Mouse (Mus musculus): ENCODE measurements at regions not wholly inside any gene's neighbourhood (a gene's known extent, or its start where the extent isn't known, plus 50 kb on each side); places are given as distances from the start of the nearest gene placed in this dataset.

DNA sequence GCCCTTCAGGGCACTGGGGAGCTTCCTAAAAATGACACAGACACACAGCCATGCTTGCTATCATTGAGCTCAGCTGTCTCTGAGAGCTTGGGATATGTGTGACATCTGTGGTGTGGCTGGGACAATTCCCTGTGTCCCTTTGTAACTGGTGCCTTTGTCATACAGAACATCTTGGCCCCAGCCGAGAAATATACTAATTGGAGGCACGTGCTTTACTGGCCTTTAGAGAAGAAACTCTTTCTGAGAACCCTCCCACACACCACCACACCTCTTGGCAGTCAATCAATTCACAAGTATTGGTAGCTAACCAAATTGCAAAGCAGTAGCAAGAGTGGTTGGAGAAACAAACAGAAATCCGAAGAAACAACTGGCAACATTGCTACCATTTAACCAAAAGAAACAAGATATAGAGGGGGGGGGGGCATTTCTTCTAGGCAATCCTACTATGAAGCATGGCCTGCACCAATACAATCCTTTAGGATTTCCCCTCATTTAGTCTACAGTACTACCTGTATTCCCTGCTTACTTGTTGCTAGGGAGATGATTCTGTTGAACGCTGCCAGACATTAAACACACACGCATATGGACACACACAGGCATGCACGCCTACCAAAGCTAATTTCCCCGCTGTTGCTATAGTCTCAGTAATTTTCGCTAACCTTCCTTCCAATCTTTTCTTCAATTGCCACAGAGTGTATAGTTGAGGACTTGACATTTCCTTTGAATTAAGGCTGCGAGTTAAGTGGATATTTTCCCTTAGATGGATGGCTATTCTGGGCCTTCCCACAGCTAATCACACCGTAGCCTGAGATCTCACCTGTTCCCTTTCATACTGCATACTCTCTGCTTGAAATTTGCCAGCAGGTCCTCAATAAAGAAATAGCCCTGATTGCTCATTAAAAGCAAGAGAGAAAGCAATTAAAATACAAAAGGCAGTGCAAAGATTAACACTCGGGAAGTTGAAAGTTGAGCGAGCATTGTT lies 625.3 kb upstream of the Cdh5 start:
- intact Hi-C loops (cut with DNase I), result no loop called here
- no peak for DNase-seq

DNA sequence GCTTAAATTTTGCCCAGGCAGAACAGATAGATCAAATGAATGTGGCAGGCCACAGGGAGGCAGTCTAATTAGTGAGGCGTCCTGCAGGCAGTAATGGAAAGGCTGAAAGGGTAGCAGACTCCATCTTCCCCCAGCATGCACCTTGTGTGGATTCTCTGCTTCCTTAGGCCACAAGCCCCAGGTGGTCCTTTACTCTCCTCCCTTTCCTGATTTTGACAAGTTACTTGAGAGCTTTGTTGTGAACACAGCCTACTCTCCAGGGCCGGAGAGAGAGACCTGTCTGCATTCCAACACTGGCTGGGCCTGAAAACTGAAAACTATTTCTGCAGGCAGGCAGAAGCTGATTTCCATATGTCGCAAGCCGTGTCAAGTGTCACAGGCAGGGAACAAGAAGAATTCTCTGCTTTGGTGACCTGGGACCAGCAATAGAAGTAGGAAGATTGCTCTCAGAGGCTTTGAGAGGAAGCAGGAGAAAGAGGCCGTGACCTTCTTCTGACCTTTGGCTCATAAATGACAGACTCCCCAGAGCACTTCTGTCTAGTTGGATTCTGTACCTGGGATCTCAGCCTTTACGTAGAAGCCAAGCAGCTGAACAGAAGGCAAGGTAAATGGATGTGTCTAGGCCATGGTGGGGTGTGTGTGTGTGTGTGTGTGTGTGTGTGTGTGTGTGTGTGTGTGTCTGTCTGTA lies 619.2 kb upstream of the Cdh5 start:
- intact Hi-C loops (cut with DNase I), result no loop called here
- no peak for DNase-seq

DNA sequence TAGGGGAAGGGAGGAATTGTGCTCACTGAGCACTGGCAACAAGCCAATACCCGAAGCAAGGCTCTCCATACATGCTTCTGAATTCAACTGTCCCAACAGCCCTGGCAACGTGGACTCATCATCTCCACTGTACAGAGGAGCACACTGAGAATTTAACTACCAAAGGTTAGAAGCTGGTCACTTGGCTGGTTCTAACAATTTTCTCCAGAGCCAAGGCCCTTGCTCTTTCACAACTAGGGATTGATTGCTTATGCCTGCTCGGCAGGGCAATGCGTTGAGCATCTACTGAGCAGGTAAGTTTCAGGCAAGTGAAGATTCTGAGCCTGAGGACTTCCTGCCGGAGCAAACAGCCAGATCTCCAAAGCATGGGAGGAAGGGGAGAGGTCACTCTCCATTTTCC lies 616.0 kb upstream of the Cdh5 start:
- intact Hi-C loops (cut with DNase I), result no loop called here
- DNase-seq, result no peak

DNA sequence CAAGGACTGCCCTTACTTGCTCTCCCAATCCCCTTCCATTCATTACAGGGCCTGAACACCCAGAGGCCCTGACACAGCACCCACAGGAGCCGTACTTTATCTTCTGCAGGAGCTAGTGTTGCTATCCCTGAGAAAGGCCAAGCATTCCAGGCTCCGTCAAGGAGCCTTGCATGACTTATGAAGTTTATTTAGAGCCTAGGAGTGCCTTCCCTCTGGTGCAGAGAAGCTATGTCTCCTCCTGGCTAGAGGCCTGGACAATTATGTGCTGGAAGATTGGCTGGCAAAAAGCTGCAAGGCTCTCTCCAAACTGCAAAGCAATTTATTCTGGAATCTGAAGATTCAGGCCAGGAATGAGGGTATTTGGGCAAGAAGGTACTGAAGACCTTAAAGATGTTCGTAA lies 612.0 kb upstream of the Cdh5 start:
- DNase-seq, result no peak

DNA sequence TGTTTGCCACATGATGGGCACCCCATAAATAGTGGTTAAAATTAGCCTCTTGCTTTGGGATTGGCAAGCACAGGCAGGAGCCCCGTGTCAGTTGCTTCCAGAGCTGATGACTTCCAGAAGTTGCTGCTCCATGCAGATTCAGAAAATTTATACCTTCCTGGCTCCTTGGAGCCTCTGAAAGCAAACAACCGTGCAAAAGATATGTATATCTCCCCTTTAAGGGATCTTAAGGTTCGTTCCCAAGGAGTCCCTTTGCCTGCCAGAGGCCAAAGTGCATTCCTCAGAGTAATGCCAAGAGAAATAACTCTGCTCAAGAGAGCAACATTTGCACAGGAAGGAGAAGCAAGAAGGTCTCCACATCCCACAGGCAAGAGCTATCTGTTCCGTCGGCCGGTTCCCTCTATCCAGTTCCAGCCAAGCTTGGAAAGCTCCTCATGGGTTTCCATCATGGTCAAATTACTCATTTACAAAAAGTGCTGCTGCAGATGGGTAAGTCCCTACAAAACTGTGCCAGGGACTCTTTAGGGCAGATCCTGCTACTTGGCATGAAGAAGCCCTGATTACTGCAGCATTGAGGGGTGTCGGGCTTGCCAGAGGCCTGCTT lies 608.4 kb upstream of the Cdh5 start:
- peak; percentile 8 to 14 for DNase-seq
- intact Hi-C loops (cut with DNase I), result no loop called here

More for the DNA sequence above, 612.0 kb upstream of the Cdh5 start:
- intact Hi-C loops (cut with DNase I), result no loop called here

DNA sequence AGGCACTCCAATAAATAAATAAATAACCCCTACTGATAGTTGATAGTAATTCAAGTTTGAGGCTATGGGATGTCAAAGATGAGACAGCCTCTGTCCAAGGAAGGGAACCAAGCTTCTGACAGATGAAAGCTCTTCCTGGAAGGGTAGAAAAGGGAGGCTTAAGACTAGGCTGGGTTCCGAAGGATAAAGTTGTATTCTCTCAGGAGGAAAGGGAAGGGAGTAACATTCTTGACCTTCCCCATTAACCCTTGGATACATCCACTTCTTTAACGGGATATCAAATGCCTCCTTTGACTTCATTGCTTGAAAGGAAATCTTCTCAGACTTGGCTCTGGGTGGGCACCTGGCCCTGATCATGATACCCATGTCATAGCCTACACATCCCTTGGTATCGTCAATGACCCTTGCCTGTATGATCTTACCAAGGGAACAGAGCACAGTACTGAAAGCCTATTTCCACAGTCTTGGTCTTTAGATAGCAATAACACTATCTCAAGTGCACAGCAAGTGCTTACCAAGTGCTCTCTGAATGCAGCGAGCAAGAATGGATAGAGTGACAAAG lies 607.4 kb upstream of the Cdh5 start:
- intact Hi-C loops (cut with DNase I), result no loop called here
- DNase-seq, result no peak

DNA sequence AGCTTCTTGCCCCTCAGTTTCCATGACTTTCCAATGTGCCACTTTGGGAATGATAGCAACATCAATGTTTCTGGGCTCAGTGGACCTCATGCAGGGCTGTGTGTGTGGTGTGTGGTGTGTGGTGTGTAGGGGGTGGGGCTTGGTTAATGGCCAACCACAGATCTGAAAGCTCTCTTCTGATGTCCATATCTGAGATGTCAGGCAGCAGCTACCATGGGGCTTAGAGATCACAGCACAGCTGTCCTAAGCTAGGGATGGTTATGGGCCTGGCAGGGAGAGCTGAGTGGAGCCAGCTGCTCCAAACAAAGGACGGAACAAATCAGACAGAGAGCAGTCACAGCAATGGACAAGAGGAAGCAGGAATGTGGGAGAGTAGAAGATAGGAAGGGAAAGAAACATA lies 606.8 kb upstream of the Cdh5 start:
- no peak for DNase-seq
- intact Hi-C loops (cut with DNase I), result no loop called here

DNA sequence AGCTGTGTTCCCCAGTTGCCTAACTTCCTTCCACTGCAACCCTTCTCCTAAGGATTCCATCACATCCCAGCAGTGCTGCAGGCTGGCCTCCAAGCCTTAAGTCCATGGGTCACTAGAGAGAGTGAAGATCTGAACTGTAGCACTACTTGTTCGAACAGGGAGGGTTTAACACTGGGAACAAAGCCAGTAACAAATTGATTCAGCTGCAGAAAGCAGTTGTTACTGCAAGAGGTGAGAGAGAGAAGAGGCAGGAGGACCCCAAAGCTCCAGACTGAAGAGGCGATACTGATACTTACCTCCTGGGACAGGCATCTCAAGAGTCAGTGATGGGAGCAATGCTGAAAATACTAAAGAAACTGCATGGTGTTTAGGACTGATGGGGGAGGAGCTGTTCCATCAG lies 600.1 kb upstream of the Cdh5 start:
- intact Hi-C loops (cut with DNase I), result no loop called here
- DNase-seq, result no peak

DNA sequence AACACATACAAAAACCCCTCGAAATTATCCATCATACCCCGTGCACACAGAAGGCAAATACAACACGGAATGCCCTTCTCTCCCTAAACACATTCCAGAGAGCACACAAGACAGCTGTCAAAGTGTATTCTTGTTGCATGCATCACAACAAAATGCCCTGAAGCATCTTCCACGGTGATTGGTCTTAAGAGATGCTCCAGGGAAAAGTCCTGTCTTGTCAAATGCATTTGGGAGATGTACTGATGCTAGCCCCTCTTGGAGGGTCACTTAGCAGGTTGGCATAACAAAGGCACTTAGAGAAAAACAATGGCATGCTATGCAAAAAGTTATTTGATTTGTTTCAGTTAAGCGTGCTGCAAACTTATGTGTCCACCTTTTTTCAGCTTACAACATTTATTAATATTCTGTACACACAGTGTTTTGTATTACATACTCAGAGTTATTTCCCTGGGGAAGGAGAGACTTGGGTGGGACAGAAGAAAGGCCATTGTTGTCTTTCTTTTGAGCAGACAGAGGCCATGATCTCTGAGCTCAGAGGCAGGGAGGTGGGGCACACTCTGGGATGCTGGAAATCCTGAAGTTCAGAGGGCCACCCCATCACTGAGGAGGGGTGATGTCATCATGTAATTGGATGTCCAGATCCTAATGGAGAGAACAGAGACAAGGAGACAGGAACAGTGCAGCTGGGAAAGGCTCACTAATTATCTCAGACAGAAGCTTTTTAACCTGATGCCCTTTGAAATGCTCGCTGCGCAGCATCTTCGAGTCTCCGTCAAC lies 598.2 kb upstream of the Cdh5 start:
- no peak for DNase-seq
- intact Hi-C loops (cut with DNase I), result no loop called here

DNA sequence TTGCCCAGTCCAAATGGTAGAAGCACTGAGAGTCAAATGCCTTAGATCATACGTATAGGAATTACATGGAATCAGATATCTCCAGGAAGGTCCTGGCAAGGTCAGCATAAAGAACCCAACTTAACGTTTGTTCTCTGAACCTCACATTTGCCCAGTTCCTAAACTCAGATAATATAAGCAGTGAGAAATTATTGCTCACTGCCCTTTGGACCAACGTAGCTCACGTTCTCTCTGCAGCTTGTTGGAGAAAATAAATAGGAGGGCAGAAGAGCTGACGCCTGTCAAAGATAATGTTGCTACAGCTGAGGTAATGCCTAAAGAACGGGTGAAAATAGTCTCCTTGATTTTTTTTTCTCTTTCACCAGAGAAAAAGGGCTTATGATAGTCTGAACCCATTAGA lies 595.1 kb upstream of the Cdh5 start:
- intact Hi-C loops (cut with DNase I), result no loop called here
- no peak for DNase-seq

DNA sequence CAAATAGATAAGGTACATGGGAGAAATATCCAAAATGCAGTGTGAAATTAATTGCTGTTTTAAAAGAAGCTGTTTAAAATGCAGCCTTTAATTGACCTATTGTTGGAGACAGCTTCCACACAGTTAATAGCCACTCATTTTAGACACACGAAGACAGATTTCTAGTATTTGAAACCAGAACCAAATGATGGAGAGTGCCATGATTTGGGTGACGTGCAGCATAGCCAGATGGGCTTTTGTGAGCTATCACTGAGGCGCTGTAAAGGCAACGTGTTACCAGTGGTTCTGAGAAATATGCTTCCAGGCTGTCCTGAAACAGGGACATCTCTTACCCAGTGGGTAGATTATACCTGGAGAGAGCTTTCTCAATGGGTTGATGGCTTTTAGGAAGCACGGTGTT lies 594.4 kb upstream of the Cdh5 start:
- DNase-seq, result no peak
- intact Hi-C loops (cut with DNase I), result no loop called here

DNA sequence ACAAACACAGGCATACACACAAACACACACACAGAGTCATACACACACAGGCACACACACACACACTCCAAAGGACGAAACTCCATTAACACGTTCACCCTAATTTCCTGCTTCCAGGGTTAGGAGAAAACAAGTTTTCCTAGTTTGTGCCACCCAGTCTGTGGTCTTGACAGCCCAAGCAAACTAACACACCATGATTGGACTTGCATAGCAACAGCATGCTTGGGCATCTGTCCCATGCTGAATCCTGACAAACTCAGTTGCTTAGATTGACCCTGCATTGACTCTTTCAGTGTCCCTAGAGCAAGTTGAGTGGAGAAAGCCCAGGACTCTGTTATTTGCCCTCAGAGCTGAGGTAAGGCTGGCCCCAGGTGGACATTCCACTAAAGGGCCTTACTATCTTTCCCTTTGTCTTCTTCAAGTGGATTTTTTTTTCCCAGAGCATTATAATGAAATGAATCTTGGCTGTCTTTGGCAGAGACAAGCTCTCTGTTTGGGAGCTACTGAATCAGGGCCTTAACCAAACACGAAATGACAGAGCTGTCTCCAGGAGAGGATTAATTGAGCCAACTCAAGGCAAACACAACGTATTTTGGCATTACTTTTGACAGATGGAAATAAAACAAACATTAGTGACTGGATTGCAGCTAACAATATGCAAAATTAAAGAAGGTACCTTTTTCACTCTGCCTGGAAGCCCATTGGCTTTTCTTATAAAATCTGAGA lies 581.1 kb upstream of the Cdh5 start:
- DNase-seq, result no peak
- intact Hi-C loops (cut with DNase I), result no loop called here

DNA sequence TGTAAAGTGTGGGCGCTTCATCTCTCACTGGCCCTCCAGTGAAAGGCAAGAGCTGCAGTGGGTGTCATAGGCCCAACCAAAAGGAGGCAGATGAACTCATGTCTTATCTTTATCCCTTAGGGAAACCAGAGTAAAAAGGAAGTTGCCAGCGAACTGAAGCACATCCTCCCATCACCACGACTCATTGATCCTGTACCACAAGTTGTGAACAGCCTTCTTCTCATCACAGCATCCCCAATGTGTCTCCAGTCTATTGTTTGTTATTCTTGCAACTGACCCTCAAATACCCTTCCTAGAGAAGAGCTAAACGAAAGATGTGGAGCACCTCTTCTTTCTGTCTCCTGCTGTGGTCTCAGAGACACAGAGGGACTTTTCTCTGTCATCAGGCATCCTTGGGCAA lies 570.5 kb upstream of the Cdh5 start:
- no peak for DNase-seq
- intact Hi-C loops (cut with DNase I), result no loop called here

DNA sequence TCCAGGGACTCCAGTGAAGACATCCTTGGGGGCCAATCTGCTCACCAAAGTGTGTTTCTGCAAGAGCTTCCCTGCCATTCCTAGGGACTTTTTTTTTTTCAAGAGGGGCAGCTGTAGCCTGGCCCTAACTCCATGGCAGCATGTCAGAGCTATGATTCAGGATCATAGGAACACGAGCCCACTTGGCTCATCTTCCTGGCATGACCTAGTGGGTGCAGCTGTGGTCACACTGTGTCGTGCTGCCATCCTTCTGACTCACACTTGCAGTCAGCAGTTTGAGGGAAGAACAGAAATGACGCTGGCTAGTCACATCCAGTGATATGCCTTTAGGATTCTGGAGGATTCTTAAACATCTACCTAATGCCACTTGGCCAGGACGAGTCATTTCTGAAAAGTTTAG lies 566.5 kb upstream of the Cdh5 start:
- no peak for DNase-seq
- intact Hi-C loops (cut with DNase I), result no loop called here

DNA sequence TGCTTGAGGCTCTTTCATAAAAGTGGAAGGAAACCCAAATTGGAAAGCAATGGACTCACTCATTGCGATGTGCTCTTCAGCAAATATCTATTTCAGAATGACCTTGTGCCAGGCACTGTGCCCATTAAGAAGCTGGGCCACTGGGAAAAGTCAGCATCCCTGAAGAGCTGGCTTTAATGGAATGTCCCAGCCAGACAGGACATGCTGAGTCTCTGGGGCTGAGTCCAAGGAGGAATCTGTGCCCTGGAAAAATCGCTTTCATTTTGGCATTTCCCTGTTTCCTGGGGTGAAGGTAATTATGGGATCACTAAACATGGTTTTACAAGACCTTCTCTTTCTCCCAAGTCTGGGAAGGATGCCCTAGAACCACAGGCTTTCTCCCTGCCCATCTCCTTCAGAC lies 564.6 kb upstream of the Cdh5 start:
- peak in 1 of 2 experiments; percentile 9 for DNase-seq
- intact Hi-C loops (cut with DNase I), result no loop called here

DNA sequence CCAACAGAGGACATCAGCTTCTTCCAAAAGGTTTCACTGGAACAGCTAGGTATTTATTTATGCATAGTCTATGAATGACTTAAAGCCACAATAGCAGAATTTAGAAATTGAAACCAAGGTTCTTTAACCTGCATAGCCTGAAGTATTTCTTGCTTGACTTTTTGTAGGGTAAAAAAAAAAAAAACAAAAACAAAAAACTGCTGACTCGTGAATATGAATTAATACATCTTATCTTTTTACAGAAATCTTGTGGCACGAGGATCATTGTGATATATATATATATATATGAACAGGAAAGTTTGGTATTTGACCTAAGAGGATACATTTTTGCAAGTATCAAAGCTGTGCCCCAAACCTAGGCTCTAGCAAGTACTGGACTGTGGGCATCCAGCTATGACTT lies 559.5 kb upstream of the Cdh5 start:
- intact Hi-C loops (cut with DNase I), result no loop called here

DNA sequence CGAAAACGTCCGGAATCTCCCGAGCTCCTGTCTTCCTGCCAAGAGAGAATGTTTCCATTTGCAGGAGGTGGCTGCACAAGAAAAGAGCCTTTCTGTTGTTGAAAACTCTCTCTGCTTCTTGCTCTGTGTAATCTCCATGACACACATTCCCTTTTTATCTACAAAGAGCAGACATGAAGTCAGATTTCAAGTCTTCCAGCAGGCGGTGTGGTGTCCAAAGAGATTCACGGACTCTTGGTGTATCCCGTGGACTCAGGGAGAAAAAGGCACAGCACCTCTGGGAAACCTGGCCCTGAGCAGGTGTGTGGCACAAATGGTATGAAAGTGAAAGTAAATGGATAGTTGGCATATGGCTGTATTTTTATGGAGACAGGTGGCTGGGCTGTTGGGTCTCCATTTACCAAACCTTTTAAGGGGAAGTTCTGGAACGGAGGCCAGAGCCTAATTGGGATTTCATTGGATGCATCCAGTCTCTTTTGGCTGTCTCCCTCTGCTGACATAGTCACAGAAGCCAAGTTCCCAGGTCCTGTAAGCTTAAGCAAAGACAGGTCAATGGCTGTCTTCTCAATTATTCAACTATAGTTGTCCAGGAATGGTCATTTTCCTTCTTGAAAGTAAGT lies 549.4 kb upstream of the Cdh5 start:
- intact Hi-C loops (cut with DNase I), result no loop called here
- no peak for DNase-seq

More for the DNA sequence above, 559.5 kb upstream of the Cdh5 start:
- no peak for DNase-seq

DNA sequence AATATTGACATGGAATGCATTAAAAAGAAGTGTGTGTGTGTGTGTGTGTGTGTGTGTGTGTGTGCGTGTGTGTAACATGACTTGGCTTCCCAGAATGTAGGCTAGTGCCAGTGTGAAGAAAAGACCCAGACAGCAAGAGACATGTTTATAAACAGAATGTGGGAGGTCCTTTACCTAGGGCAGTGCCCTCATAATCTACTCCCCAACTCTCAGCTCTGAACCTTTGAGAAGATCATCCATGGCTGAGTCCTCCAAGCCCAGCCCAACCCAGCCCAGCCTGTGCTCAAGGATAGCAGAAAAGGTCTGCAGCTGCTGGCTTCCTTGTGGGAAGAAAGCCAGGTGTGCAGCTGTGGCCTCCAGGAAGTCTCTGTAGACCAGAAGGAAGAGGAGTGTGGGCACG lies 539.8 kb upstream of the Cdh5 start:
- intact Hi-C loops (cut with DNase I), result no loop called here
- DNase-seq, result no peak

DNA sequence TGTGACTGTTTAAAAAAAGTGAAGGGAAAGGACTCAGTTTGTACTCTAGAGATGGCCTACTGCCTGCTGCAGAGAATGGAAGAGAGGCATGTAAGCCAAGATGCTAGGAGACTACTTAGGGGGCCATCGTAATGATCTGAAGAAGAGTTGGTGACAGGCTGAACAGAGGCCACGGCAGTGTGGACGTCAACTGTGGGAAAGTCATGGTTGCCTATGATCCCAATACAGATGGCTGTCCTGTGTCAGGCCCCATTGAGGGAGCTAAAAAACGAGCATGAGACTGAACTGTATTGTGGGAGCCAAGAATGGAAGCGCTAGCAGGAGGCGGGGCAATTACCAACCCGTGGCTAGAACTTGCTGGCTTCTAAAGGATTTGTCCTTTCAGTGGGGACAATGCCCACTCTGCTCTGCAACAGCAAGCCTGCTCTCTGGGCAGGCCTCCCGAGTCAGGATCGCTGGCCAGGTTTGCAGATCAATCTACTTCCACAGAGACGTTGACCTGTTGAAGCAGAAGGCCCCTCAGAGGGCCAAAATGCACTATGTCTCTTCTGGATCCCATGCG lies 530.5 kb upstream of the Cdh5 start:
- intact Hi-C loops (cut with DNase I), result no loop called here
- DNase-seq, result no peak

Data from gastrocnemius, postnatal 36 days (tissue).